Mouse (Mus musculus): ENCODE measurements around the gene Ankib1. TPM values are rescaled to one million over a fixed set of nuclear protein-coding genes. Genes with fewer than 3 reads are reported as not detected.
A peak's percentile ranks its signal among the peaks of the same experiment; 100 is the strongest.
"Not testable (repeated sequence)": the region's sequence is repeated elsewhere in the genome, so short reads cannot be mapped to it uniquely, and the experiment has no call there.

The Ankib1 gene
- total and polyA plus RNA-seq, 3 experiments, result 14.5 to 19.5 TPM; not detected in 1

DNA sequence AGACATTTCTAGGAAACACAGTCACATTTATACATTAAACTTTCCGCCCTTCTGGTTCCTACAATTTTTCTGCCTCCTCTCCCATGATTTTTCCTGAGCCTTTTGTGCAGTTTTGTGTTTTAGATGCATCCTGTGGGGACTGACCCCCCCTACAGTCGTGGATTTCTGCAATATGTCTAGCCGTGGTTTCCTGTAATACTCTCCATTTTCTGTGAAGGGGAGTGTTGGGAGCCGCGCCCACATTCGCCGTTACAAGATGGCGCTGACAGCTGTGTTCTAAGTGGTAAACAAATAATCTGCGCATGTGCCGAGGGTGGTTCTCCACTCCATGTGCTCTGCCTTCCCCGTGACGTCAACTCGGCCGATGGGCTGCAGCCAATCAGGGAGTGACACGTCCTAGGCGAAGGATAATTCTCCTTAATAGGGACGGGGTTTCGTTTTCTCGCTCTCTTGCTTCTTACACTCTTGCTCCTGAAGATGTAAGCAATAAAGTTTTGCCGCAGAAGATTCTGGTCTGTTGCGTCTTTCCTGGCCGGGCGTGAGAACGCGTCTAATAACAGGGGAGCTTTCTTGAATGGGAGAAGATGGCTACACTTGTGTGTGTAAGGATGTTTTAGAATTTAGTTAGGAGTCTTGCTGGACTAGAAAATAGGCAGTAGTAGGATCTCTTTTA is 149.7 kb downstream of the Ankib1 start:
- H3K27me3 ChIP-seq (ENCODE audit: control insufficient read depth in 1 of 2, insufficient read depth in 2 of 2, low read length in 2 of 2); H3K9me3 ChIP-seq (replicated peaks; ENCODE audit: insufficient read depth, low read length); H3K79me2 ChIP-seq (ENCODE audit: control insufficient read depth, insufficient read depth, low read length, poor library complexity): not testable (repeated sequence)
- peak; percentile 47 for TF ChIP-seq ETS1 (IDR thresholded peaks at IDR 0.05; ENCODE audit: low read depth, low read length)
- peak; percentile 62 for TF ChIP-seq NELFE (IDR thresholded peaks at IDR 0.05; ENCODE audit: low read depth, low read length)
- peak; percentile 33; the same call in 1 of the 2 replicates for TF ChIP-seq NRF1 (IDR thresholded peaks at IDR 0.05; ENCODE audit: insufficient read depth, low read depth, low read length, poor library complexity, severe bottlenecking)
- TF ChIP-seq EP300 (IDR thresholded peaks at IDR 0.05; ENCODE audit: low read depth in 1 of 2, low read length in 2 of 2), result 0 out of 4 replicates have a peak, but pooled peaks of 1 of the 2 experiments have one; percentile 5
- peak; percentile 61; the same call in 1 of the 2 replicates for TF ChIP-seq MYC (IDR thresholded peaks at IDR 0.05; ENCODE audit: low read depth, low read length)
- peak in 1 of 2 experiments; percentile 50; a peak in 1 of 4 replicates for TF ChIP-seq POLR2A (IDR thresholded peaks at IDR 0.05; ENCODE audit: control insufficient read depth in 1 of 2, insufficient read depth in 1 of 2, low read depth in 1 of 2, low read length in 2 of 2, poor library complexity in 1 of 2)
- peak; percentile 50; the same call in 1 of the 2 replicates for TF ChIP-seq TBP (IDR thresholded peaks at IDR 0.05; ENCODE audit: low read depth, low read length)
- TF ChIP-seq HCFC1 (IDR thresholded peaks at IDR 0.05; ENCODE audit: low read depth, low read length), result peak; percentile 52; the same call in 1 of the 2 replicates
- peak; percentile 44; the same call in 1 of the 2 replicates for TF ChIP-seq MAX (IDR thresholded peaks at IDR 0.05; ENCODE audit: low read length)
- peak; percentile 83 for TF ChIP-seq SIN3A (IDR thresholded peaks at IDR 0.05; ENCODE audit: low read length)
- DNase-seq (ENCODE audit: low read depth, low spot score), result peak; percentile 73
- H3K4me3 ChIP-seq (ENCODE audit: control insufficient read depth in 1 of 2, insufficient read depth in 1 of 2, low read depth in 2 of 2, low read length in 2 of 2), result peak overlapping the region; percentile 50 to 56
- H3K9ac ChIP-seq (ENCODE audit: control insufficient read depth, low read depth, low read length, poor library complexity, severe bottlenecking), result peak overlapping the region; percentile 81
- peak overlapping the region; percentile 97 for H3K27ac ChIP-seq (ENCODE audit: control insufficient read depth, low read depth, low read length)
- peaks cover 0 to 23% of the 10 kb centered on the region in 2 experiments; a peak in 2 of 4 replicates for H3K36me3 ChIP-seq (ENCODE audit: control insufficient read depth in 1 of 2, insufficient read depth in 2 of 2, low read length in 2 of 2)
- peaks cover 6 to 25% of the 10 kb centered on the region in 2 experiments for H3K4me1 ChIP-seq (ENCODE audit: control insufficient read depth in 1 of 2, insufficient read depth in 2 of 2, low read length in 2 of 2)

DNA sequence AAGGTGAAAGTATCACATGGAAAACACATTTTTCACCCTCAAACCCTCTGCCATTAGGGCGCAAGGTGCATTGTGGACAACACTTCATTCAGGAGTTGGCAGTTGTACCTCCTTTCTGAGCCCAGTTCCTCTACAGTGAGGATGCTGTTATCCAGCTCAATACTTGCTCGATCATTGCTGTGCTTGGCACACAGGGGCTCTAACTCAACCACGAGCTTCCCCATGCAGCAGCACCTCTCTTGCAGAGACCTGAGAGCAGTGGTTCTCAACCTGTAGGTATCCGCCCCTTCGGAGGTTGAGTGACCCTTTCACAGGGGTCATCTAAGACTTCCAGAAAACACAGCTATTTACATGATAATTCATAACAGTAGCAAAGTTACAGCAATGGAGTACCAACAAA is 151.1 kb downstream of the Ankib1 start:
- H3K9me3 ChIP-seq (replicated peaks; ENCODE audit: insufficient read depth, low read length), result no peaks in the 10 kb centered on the region
- H3K79me2 ChIP-seq (ENCODE audit: control insufficient read depth, insufficient read depth, low read length, poor library complexity), result peaks cover 8% of the 10 kb centered on the region
- H3K27ac ChIP-seq (ENCODE audit: control insufficient read depth, low read depth, low read length), result peak overlapping the region; percentile 24; the same call in 1 of the 2 replicates
- no peaks in the 10 kb centered on the region for H3K27me3 ChIP-seq (ENCODE audit: control insufficient read depth in 1 of 2, insufficient read depth in 2 of 2, low read length in 2 of 2)
- peak; percentile 55 for DNase-seq (ENCODE audit: low read depth, low spot score)
- no peak overlapping the region for H3K9ac ChIP-seq (ENCODE audit: control insufficient read depth, low read depth, low read length, poor library complexity, severe bottlenecking)
- H3K4me3 ChIP-seq (ENCODE audit: control insufficient read depth in 1 of 2, insufficient read depth in 1 of 2, low read depth in 2 of 2, low read length in 2 of 2), result no peak overlapping the region
- TF ChIP-seq POLR2A (IDR thresholded peaks at IDR 0.05; ENCODE audit: control insufficient read depth in 1 of 2, insufficient read depth in 1 of 2, low read depth in 1 of 2, low read length in 2 of 2, poor library complexity in 1 of 2) (no peak), MAFK (IDR thresholded peaks at IDR 0.05; ENCODE audit: borderline replicate concordance, low read depth, low read length) (no peak), ZMIZ1 (IDR thresholded peaks at IDR 0.05; ENCODE audit: low read depth, low read length) (no peak), SMC3 (IDR thresholded peaks at IDR 0.05; ENCODE audit: low read depth, low read length) (no peak), EP300 (IDR thresholded peaks at IDR 0.05; ENCODE audit: low read depth in 1 of 2, low read length in 2 of 2) (no peak), MYC (IDR thresholded peaks at IDR 0.05; ENCODE audit: low read depth, low read length) (0 out of 2 replicates have a peak, but pooled peaks have one; percentile 12)
- H3K4me1 ChIP-seq (ENCODE audit: control insufficient read depth in 1 of 2, insufficient read depth in 2 of 2, low read length in 2 of 2), result peaks cover 6 to 25% of the 10 kb centered on the region in 2 experiments
- H3K36me3 ChIP-seq (ENCODE audit: control insufficient read depth in 1 of 2, insufficient read depth in 2 of 2, low read length in 2 of 2), result peaks cover 0 to 23% of the 10 kb centered on the region in 2 experiments; a peak in 2 of 4 replicates
